Mouse (Mus musculus) gastrocnemius, postnatal 4 days (tissue): ENCODE measurements around the gene Adam30. TPM values are rescaled to one million over a fixed set of nuclear protein-coding genes. Genes with fewer than 3 reads are reported as not detected.

Experiments
- DNase-seq, 2 experiments: peaks; one replicate each; pipeline ENCODE4 v3.0.0; 2021 to 2022; ENCODE audit warnings: low spot score in 2 of 2, mixed read lengths in 2 of 2
- total RNA-seq, 2 experiments: library from RNA; stranded (reverse); gene quantifications; 2 replicates each; pipeline ENCODE4 v1.2.3; 2021

Adam30 gene
- total RNA-seq, 2 experiments from 2014 or later: not detected

DNA sequence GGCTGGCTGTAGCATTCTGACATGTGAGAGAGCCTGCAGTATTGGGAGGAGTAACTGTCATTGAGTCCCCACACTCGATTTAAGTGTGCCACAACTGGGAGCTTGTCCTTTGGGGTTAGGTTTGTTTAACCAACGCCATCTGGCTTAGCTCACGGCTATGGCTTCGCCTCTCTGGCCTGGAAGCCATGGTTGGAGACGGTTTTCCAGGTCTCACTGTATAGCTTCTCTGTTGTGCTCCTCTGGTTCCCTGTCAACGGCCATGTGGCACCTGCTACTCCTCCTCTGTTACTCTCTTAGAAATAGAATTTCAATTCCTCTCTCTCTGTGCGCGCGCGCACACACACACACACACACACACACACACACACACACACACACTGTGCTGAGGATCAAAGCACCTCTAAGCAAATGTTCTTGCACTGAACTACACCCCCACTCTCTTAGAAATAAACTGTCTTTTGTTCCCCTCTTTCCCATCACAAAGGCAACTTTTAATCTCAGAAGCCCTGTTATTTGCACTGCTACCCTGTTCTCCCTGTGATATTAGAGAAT is 24.8 kb downstream of the Adam30 start:
- DNase-seq: no peak

DNA sequence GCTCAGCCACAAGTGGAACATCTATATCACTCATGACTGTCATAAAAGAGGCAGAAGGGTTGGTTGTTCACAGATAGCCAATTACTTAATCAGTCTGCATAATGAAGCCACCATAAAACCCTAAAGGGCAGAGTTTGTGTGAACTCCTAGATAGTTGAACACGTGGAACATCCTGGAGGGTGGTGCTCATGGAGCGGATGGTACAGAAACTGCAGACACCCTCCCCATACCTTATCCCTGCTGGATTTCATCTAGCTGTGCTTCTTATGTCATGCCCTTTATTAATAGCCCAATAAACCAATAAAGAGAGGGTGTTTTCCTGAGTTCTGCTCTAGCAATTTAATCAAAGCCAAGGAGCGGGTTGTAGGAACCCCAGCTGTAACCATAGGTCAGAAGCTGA is 27.3 kb downstream of the Adam30 start:
- DNase-seq: no peak

DNA sequence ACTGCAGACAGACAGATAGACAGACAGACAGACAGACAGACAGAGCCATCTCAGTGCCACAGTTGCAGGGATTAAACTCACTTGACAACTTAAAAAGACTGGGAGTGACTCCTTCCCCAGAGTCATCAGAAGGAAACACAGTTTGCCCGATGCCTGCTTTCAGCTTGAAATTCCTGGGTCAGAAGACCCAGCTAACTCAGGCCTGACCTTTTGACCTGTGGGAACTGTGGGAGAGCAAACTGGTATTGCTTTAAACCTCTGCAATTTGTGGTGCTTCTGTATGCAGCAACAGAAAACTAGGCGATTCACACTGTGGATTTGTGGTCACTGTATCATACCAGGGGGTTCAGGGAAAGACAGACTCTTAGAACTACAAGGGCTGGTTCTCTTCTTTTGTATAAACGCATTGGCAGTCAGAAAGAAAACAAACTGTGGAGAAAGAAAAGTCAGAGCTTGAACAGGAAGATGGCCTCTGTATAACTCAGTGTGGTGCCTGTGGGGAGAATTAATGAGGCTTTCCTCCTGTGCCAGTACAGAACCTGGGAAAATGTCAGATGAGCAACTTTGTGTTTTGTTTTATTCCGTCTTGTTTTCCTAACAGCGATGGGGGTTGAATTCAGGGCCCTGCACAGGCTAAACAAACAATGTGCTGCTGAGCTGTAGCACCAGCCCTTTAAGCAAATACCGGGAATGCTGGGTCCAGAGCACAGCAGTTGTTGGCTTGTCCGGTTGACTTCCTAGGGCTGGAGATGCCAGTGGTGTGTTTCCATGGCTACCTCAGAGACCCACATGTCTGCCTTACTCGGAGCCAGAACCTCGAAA is 37.5 kb downstream of the Adam30 start:
- DNase-seq: no peak

DNA sequence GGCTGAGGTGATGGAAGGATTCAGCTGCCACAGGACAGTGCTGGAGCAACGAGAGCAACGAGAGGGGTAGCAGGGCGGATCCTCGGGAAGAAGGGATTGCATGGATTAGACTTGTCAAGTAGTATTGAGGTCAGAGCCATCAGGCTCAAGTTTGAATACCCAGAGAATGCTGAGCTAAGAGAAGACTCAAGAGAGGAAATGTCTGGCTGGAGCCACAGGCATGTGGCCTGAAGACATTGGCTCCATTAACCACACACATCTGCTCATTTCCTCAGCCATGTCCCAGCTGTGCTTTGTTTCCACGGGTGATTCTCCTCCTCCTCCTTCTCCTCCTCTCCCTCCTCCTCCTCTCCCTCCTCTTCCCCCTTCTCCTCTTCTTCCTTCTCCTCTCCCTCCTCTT is 39.3 kb downstream of the Adam30 start:
- no peak for DNase-seq

DNA sequence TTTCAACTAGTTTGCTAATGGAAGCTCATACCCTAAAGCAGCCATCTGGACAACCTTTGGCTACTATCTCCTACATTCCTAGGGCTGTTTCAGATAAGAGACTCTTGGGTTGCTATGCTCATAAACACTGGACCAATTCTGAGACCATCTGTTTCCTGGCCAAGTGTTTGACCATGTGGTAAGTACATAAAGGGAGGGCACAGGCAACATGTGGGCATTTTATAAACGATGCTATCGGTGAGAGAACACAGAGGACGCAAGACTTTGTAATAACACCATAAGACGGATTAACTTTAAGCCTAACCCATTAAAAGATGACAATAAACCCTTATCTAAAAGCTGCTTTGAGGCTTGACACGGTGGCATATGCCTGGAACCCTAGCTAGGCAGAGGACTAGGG is 42.9 kb downstream of the Adam30 start:
- DNase-seq: no peak

DNA sequence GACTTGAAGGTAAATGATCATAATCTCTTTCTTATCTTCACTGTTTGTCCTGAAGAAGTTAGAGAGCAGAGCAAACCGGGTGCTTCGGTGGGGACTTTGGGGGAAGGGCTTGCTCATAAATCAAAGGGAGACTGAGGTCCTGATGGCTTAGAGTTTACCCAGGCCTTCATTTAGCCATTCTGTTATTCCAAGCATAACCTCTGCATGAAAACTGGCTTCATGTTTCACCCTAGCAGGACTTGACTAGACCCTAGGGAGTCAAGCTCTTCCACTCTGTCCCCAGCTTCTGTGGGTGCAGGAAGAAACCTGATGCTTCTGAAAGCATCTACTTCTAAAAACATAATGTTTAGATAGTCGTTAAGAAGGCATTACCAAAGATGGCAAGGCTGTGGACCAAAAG is 46.5 kb downstream of the Adam30 start:
- DNase-seq: no peak

DNA sequence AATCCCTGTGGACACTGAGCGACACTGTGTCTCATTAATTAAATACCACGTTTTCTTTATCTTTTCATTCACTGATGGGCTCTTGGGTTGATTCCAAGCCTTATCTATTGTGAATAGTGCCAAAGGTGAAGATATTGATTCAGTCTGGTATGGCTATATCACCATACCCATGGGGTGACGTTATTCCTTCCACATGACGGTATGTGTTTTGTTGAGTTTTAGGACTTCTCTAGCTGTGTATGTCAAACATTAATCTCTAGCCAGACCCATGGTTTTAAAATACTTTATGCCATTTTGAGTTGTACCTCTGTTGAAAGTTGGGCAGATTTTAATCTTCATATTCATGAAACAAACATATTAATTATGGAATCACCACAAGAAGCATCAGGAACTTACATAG is 48.7 kb downstream of the Adam30 start:
- no peak for DNase-seq

DNA sequence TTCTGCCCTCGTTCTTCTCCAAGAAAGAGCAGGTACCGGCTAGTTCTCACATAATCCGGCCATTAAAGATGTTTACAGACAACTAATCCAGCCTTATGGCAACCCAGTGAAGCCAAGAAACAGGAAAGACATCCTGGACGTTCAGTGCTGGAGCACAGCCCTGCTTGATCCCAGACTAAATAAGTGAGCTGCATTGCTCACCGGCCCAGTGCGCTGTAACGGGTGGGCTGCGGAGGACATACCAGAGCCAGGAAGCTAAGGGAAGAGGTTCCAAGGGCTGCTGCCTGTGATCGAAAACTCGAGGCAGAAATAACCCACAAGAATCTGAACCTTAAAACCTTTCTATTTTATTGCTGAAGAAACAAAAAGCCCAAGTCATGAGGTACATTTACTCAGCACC is 50.4 kb downstream of the Adam30 start:
- no peak for DNase-seq

DNA sequence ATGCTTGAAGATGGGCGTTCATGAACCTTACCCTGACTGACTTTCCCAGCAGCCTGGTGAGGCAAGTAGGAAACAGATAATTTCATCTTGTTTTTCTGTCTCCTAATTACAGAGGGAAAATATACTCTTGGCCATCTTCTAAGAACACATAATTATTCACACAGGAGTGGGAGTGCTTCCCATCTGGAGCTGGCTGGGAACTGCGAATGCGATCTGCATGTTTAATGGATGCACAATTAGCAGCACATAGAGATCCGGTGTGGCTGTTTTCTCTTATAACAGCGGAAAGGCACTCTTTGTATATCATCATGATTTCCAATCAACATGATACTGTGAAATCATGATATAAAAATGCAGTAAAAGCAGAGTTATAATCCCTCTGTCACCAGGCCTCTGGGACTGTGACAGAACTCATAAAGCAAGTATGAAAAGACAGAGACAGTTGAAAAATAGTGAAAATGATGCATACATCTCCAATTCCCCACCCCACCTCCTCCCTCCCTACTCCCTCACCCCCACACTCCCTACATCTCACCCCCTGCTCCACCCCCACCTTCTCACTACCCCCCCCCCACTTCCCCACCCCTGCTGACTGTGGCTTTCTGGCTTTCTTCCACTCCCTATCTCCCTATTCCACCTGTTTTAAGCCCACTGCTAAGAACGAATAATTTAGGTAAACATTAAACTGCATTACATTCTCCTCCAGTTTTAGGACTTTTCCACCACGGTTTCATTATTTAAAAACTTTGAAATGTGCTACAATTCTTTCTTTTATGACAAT is 51.1 kb downstream of the Adam30 start:
- DNase-seq: no peak

Other genes with a start within 250 kb of the Adam30 start
- gene Notch2, start 147.1 kb upstream of the Adam30 start, total RNA-seq: 10 to 100 TPM; 63.4 to 63.7 TPM
- not detected for gene Reg4, start 61.5 kb downstream of the Adam30 start, total RNA-seq
- 1 to 10 TPM; 2.3 to 5.6 TPM for gene Hmgcs2, start 119.8 kb downstream of the Adam30 start, total RNA-seq
- 10 to 100 TPM; 22.9 to 29.1 TPM for gene Phgdh, start 179.4 kb downstream of the Adam30 start, total RNA-seq
- 1 to 10 TPM; 4.0 TPM for gene Zfp697, start 221.8 kb downstream of the Adam30 start, total RNA-seq